Mouse (Mus musculus) heart, adult 2 months (tissue): ENCODE results near the gene Nudt8. TPM values are rescaled to one million over a fixed set of nuclear protein-coding genes. Genes with fewer than 3 reads are reported as not detected.
"Not testable (repeated sequence)": the region's sequence is repeated elsewhere in the genome, so short reads cannot be mapped to it uniquely, and the experiment has no call there.

Experiments
- DNase-seq, 2 experiments: peaks; one replicate each; pipeline ENCODE4 v3.0.0; 2021
- H3K27ac ChIP-seq: fragments of 200-600 bp; 2 replicates; pipeline ENCODE4 v1.8.1; 2022
- H3K27me3 ChIP-seq: fragments of 200-500 bp; 2 replicates; pipeline ENCODE4 v1.6.1; 2012; ENCODE audit warnings: mild to moderate bottlenecking, low read length, inconsistent platforms, mixed read lengths; ENCODE audit not compliant: control insufficient read depth, insufficient read depth
- H3K36me3 ChIP-seq: fragments of 200-500 bp; 2 replicates; pipeline ENCODE4 v1.6.1; 2012; ENCODE audit warnings: low read length, inconsistent platforms; ENCODE audit not compliant: control insufficient read depth, insufficient read depth
- H3K4me1 ChIP-seq: fragments of 200-500 bp; 2 replicates; pipeline ENCODE4 v1.6.1; 2011; ENCODE audit warnings: low read length; ENCODE audit not compliant: control insufficient read depth, insufficient read depth
- H3K4me3 ChIP-seq: fragments of 200-600 bp; 2 replicates; pipeline ENCODE4 v1.8.1; 2022
- H3K79me2 ChIP-seq: fragments of 200-500 bp; replicated peaks from 2 replicates; pipeline ENCODE4 v1.6.1; 2012; ENCODE audit warnings: mild to moderate bottlenecking, inconsistent platforms, low read length, moderate library complexity, mixed read lengths; ENCODE audit not compliant: control insufficient read depth, insufficient read depth
- H3K9ac ChIP-seq: fragments of 200-500 bp; 2 replicates; pipeline ENCODE4 v1.6.1; 2012; ENCODE audit warnings: low read depth, mild to moderate bottlenecking, control low read depth, inconsistent platforms, low read length, mixed read lengths
- CTCF ChIP-seq: fragments of 200-600 bp; IDR thresholded peaks from 2 replicates; pipeline ENCODE4 v1.8.1; 2022; ENCODE audit warnings: antibody characterized with exemption, mild to moderate bottlenecking, moderate library complexity
- EP300 ChIP-seq: fragments of 200-500 bp; IDR thresholded peaks from 2 replicates; pipeline ENCODE4 v1.6.1; 2011; ENCODE audit warnings: low read depth, low read length, control low read depth; ENCODE audit not compliant: insufficient read depth
- POLR2A ChIP-seq: fragments of 200-500 bp; IDR thresholded peaks from 2 replicates; pipeline ENCODE4 v1.6.1; 2011; ENCODE audit warnings: mild to moderate bottlenecking, low read depth, low read length, control low read depth; ENCODE audit not compliant: insufficient read depth
- WGBS: fragments of 180-500 bp; shearing (Covaris S2); methylation state at CpG from one replicate; pipeline ENCODE4 v1.1.7; 2018; 5-methylcytosine and 5-hydroxymethylcytosine counted together
- intact Hi-C: fragments of 180-260 bp; cut with DNase I; formaldehyde crosslinking; loops from one replicate; pipeline ENCODE4 v1.15.1; 2025
- polyA plus RNA-seq: library from polyadenylated mRNA; depleted of rRNA; stranded (reverse); fragments of >200 nt; gene quantifications from 2 replicates; pipeline ENCODE4 v1.2.3, GENCODE M21; 2012
- total RNA-seq, 2 experiments: library from RNA; stranded (reverse); gene quantifications; 2 replicates each; pipeline ENCODE4 v1.2.3; 2021

Nudt8 gene
- total and polyA plus RNA-seq, 3 experiments, result 61.9 to 149 (median 136) TPM

DNA sequence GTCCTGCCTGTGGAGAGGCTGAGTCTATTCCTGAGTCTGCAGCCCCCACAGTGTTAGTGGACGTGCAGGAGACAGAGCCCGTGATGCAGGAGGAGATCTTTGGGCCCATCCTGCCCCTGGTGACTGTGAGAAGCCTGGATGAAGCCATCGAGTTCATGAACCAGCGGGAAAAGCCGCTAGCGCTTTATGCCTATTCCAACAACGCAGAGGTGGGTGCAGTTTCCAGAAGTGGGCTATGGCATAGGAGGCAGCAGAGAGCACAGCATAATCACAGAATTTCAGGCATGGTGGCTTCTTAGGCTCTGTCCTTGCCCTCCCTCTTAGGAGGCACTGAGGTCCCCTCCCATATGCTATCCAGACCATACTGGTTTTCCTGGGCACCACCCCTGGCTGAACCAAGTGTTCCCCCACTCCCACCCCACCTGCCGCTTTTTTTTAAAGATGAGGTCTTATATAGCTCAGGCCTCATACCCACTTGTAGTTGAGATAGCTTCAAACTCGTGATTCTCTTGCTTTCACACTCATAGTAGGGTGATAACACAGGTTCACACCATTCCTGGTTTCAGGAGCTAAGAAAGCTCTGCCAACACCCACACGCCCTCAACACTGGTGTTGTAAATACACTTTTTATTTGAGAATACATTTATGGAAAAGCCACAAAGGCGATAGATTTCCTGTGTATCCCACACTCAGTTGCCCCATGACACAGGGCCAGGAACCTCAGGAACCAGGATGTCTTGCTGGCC, 33.9 kb upstream of the Nudt8 start:
- DNase-seq, result no peak
- Histone ChIP-seq H3K36me3 (no peaks in the 10 kb centered on the region), H3K4me1 (no peaks in the 10 kb centered on the region), H3K4me3 (no peak overlapping the region), H3K27ac (no peak overlapping the region), H3K79me2 (no peaks in the 10 kb centered on the region), H3K27me3 (no peaks in the 10 kb centered on the region), H3K9ac (no peak overlapping the region)
- no peak for TF ChIP-seq POLR2A
- peak; percentile 11; the same call in 1 of the 2 replicates for TF ChIP-seq CTCF
- intact Hi-C loops, result no loop called here
- 70% methylated on average over 11 of the region's 11 CpGs for WGBS

GRCm38 (mm10) chr19:3967258-3967657, 33.1 kb upstream of the Nudt8 start:
- Histone ChIP-seq H3K79me2 (no peaks in the 10 kb centered on the region), H3K36me3 (no peaks in the 10 kb centered on the region), H3K9ac (no peak overlapping the region), H3K27me3 (no peaks in the 10 kb centered on the region), H3K4me3 (no peak overlapping the region), H3K4me1 (no peaks in the 10 kb centered on the region), H3K27ac (no peak overlapping the region)
- TF ChIP-seq POLR2A (no peak), EP300 (no peak), CTCF (no peak)
- intact Hi-C loops, result no loop called here
- no peak for DNase-seq
- 43% methylated on average over 3 of the region's 3 CpGs for WGBS

- no peak for DNase-seq
- H3K9ac ChIP-seq, result no peak within 1 kb of the TSS
- H3K79me2 ChIP-seq, result no peaks in the 10 kb centered on the region
- TF ChIP-seq EP300 (no peak), CTCF (no peak), POLR2A (no peak)
- 63% methylated on average over 9 of the region's 9 CpGs for WGBS
- no peaks in the 10 kb centered on the region for H3K27me3 ChIP-seq
- no peak within 1 kb of the TSS for H3K4me3 ChIP-seq
- H3K4me1 ChIP-seq, result no peaks in the 10 kb centered on the region
- no peak within 1 kb of the TSS for H3K27ac ChIP-seq
- intact Hi-C loops, result no loop called here
- no peaks in the 10 kb centered on the region for H3K36me3 ChIP-seq
Observed at GRCm38 (mm10) chr19:3972229-3972628, 28.2 kb upstream of the Nudt8 start, which contains the start of gene Aldh3b2. Gene Aldh3b2 (plus strand): TSS chr19:3972328.

DNA sequence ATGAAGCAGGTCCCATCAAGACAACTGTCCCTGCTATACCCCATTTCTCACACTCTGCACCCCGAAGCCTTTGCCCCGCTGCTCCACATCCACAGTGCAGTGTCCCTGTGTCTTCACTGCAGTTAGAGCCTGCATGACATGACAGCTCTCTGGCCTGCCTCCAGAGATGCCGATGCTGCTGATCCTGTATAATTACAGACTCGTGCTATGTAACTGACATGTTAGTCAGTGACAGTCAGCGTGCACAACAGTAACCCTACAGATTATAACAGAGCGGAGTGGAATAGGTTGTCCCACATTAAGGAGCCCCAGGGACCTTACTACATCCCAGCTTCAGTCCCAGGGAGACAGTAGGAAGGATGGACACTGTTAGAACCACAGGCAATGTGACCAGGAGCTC, 25.8 kb upstream of the Nudt8 start:
- WGBS, result 81% methylated on average over 6 of the region's 6 CpGs
- H3K4me3 ChIP-seq, intact Hi-C loops, H3K27me3 ChIP-seq, H3K27ac ChIP-seq, H3K4me1 ChIP-seq, H3K9ac ChIP-seq, H3K36me3 ChIP-seq, DNase-seq, H3K79me2 ChIP-seq: not testable (repeated sequence)

DNA sequence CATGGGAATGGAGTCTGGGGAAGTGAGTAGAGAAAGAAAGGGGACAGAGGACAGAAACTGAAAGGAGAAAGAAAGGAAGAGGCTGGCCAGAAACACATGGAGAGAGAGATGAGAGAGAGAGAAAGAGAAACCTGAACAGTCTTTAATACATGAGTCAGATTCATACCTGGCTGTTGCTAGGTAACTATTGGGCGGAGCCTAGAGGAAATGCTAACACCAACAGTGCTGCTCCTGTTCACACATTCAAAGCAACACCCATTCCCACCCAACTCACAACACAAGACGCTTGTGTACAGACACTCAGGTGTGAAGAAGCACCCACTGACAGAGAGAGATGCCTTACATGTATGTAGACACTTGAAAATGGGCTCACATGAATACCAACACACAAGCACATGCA, 24.5 kb upstream of the Nudt8 start:
- no peaks in the 10 kb centered on the region for H3K79me2 ChIP-seq
- no peak overlapping the region for H3K4me3 ChIP-seq
- H3K27me3 ChIP-seq, result no peaks in the 10 kb centered on the region
- no peak for DNase-seq
- H3K27ac ChIP-seq, result no peak overlapping the region
- peaks cover 1% of the 10 kb centered on the region; the same call in 1 of the 2 replicates for H3K4me1 ChIP-seq
- WGBS, result 79% methylated on average over 2 of the region's 2 CpGs
- intact Hi-C loops, result no loop called here
- no peak overlapping the region for H3K9ac ChIP-seq
- H3K36me3 ChIP-seq, result no peaks in the 10 kb centered on the region
- TF ChIP-seq EP300 (no peak), CTCF (no peak)

- no peaks in the 10 kb centered on the region for H3K27me3 ChIP-seq
- intact Hi-C loops, result loop anchor here (1.0 to 10.0 kb wide), 5 partner anchors 34 to 376 kb away; partner anchors contain the start of gene Chka
- TF ChIP-seq CTCF (peak; percentile 93), POLR2A (no peak), EP300 (no peak)
- no peak overlapping the region for H3K9ac ChIP-seq
- peak; percentile 65 to 67 for DNase-seq
- no peaks in the 10 kb centered on the region for H3K79me2 ChIP-seq
- peaks cover 10% of the 10 kb centered on the region for H3K4me1 ChIP-seq
- no peak overlapping the region for H3K27ac ChIP-seq
- no peak overlapping the region for H3K4me3 ChIP-seq
- WGBS, result 11% methylated on average over 4 of the region's 4 CpGs
- H3K36me3 ChIP-seq, result no peaks in the 10 kb centered on the region
Observed at GRCm38 (mm10) chr19:3980309-3980708, 20.1 kb upstream of the Nudt8 start.
